Mouse (Mus musculus) kidney, postnatal 36 days (tissue): ENCODE measurements around the gene Tnip3.
A peak's percentile ranks its signal among the peaks of the same experiment; 100 is the strongest.

Source experiments
- DNase-seq, 2 experiments: peaks; one replicate each; pipeline ENCODE4 v3.0.0; 2021 to 2022; ENCODE audit warnings: mixed read lengths in 2 of 2

Gene Tnip3

GRCm38 (mm10) chr6:65585333-65586053 is 60.4 kb downstream of the Tnip3 start:
- DNase-seq, result no peak

DNA sequence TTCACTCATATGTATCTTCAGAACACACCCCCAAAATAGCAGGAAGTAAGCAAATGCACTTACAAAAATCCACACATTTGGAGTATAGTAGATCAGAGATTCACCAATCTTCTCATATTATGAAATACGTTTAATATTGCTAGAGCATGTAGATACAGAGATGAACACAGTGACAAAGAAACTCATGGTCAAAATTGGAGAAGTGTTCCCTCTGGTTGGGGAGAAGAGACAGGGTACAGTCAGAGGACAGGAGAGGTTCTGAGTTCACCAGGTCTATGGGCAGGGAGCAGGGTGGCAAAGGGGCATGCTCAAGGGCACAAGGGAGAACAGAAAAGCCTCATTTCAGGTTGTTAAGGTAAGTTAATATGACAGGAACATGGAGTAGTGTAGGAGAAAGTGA is 63.7 kb downstream of the Tnip3 start:
- no peak for DNase-seq

DNA sequence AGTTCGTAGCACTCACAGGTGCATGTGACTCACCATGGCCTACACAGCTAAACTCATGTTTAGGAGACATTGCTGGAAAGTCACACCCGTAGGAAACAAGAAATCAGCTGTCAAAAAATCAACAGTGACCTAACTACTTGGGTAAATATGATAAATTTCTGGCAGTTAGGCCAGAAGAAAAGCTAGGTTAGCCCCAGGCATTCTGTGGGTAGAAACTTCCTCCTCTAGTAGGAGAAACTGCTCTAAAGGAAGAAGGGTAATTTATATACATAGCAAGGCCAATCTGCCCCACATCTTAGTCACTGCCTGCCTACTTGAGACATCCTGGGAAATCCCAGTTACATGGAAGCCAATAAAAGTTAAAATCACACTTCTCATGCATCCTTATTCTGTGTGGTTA is 64.9 kb downstream of the Tnip3 start:
- DNase-seq, result no peak

DNA sequence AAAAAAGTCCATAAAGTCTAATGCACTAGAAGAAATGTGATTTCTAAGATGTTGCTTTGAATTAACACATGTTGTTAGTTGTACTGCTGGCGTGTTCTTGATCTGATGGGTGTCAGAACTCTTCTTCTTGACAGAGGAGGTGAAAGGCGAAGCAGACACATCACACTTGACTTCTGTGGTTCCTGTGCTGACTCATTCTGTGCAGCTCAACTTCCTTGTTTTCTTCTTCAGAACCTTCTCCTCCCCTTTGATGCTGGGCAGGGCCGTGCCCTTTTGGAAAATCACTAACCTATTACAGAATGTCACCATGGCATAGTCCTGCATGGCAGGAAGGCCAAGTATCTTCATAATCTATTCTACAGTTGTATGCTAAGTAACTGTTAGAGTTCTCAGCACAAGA is 69.1 kb downstream of the Tnip3 start:
- DNase-seq, result peak; percentile 5 to 11

- no peak for DNase-seq
Observed at GRCm38 (mm10) chr6:65595371-65595770, 70.3 kb downstream of the Tnip3 start.

DNA sequence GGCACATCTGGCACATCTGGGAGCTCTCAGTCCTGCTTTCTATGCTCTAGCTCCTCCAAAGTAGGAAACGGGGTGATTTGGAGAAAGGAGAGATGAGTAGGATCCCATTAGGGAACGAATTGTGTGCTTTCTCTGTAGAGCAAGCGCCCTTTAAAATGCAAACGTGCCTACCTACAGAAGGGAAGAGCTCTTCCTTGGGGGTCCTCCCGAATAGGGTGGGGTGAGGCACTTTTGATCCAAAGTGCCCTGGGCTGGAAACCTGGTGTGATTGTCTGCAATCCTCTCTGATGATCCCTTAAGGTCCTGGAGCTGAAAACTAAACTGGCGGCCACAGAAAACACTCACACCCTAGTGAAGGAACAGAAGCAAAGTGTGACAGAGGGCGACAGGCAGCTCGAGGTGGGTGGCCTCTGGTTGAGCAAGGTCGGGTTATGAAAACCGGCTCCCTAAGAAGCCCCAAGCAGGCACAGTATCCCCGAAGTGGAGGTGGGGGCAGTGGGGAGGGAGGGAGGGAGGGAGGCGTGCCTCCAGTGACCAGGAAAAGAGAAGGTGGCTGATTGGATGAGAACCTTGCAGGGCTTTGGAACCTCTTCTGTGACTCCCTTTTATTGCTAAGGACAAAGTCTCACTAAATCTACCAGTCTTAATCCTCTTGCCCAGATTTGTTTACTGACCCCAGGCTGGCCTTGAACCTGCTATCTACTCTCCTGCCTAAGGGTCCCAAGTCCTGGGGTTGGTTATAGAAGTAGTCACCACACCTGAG is 72.1 kb downstream of the Tnip3 start:
- no peak for DNase-seq

- DNase-seq, result no peak
Observed at GRCm38 (mm10) chr6:65598522-65598921, 73.4 kb downstream of the Tnip3 start.

- DNase-seq, result no peak
Observed at GRCm38 (mm10) chr6:65599865-65600739, 75.0 kb downstream of the Tnip3 start.

DNA sequence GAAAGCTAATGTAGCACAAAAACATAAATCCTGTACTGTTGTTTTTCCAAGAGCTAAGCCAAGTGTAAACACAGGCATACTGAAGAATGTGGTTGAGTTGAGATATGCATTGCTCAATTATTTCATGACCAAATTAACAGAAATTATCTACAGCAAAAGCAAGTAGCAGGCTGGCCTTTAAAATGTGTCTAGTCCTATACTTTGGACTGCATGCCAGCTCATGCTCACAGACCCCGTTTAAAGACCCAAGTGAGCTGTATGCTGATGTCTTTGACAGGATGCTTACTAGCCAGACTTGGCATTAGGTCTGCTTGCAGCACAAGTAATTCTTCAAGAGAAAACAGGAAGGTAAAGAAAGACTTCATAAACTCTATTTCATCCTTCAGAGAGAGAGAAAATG is 75.8 kb downstream of the Tnip3 start:
- no peak for DNase-seq

DNA sequence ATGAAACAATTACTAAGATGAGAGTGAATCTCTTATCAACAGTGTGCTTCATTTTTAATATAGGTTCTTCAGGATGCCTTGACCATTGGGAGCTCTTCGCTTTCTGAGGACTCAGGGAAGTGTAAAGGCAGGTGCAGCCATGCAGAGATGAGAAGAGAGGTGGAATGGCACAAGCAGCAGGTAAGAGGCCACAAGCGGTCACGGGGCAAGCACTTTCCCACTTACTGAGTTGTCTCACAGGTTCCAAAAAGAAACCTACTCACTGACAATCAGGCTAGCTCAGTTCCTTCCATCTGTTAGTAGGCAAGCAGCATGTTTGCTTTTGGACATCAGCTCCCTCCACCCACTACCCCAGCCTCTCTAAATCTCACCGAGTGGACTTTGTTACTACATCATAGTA is 80.7 kb downstream of the Tnip3 start:
- no peak for DNase-seq

DNA sequence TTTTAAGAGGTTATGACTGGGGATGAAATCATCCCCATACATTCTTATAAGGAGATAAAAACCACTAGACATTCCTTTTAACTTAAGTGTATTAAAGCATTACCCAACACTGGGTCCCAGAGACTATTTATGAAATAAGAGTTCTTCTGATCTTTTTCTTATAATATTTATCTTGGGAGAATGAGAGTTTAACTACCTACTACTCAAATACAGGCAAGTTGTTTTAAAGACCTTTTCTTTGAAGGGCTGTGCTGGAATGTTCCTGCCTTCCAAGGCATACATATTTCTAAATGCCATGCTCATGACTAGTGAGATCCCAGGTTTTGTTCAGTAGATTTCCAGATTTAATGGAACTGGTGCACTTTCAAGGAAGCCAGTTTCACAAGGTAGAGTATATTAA is 81.8 kb downstream of the Tnip3 start:
- DNase-seq, result no peak

DNA sequence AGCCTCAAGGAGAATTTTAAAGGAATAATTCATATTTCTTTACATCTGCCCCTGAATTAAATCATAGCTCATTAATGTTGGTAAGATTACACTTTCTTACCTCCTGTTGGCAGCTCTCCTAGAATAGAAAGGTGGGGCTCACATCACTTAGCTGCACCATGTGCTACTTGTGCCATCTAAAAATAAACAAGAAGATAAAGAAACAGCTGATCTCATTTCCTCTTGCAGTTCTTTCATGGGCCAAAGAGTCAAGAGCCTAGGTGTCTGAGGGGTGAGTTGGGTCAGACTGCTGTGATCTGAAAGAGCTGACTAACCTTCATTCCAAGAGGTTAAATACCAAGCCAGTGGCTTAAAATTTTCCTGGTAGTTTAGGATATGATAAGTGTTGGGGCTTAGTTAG is 86.7 kb downstream of the Tnip3 start:
- no peak for DNase-seq

DNA sequence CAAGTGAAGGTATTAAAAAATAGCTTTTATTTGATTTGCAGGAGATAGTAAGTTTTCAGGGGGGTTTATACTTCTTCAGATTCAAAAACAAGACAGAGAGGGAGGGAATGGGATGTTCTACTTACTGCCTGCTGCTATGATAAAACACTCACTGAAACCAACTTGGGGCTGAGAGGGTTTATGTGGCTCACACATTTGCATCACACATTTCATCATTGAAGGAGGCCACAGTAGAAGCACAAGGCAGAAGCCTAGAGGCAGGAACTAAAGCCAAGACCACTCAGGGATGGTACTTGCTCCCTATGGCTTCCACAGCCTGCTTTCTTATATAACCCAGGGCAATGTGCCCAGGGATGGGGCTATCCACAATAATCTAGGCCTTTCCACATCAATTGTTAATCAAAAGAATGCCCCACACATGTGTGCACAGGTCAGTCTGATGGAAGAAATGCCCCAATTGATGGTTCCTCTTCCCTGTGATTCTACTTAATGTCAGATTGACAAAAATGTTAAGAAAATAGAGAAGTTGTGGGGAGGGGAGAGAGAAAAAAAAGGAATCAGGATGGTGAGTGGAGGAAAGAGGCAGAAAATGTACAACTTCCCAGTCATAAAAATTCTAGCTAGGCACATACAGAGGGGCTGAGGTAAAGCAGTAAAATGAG is 88.9 kb downstream of the Tnip3 start:
- DNase-seq, result no peak

DNA sequence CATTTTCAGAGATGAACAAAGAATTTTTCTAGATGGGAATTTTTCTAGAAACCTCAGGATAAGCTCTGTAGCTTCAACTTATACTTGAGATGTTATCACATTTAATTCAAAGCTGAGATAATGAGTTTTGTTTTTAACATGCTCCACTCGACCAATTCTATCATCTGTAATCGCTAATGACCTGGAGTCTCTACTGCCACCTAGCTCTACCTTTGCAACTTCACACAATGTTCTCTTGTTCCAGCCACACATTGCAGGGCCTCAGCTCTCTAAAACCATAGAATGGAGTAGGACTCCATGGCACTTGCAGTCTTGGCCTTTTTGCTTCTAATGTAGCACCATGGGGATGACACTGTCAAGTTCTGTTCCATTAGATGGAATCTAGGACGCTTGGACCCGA is 90.5 kb downstream of the Tnip3 start:
- DNase-seq, result no peak

- no peak for DNase-seq
Observed at GRCm38 (mm10) chr6:65621260-65621659, 96.1 kb downstream of the Tnip3 start.

DNA sequence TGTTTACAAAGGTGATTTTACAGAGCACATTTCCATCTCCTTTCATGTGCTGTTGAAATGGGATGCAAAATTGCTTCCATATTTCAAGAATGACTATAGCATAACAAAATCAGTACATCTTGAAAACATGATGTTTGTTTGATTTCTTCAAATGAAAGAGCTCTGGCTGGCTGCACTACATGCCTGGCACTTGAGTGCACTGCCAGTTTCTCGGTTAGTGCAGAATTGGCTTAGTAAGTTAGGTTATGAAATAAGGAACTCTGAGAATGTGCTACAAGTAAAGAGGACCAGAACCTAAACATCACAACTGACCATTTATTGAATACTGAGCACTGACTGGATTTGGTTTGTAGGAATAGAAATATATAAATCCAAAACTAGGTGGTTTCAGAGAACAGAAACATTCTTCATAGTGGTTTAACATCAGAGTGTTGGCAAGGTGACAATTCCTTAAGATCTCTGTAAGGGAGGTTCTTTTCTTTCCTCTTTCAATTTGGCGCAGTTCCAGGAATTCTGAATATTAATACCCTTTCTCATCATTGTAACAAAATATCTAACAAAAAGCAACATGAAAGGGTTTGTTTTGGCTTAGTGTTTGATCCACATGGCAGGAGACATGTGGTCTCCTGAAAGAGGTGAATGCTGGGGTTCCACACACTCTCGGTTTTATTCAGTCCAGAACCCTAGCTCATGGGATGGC is 98.1 kb downstream of the Tnip3 start:
- DNase-seq, result no peak

GRCm38 (mm10) chr6:65630578-65630977 is 105.5 kb downstream of the Tnip3 start:
- DNase-seq, result no peak

DNA sequence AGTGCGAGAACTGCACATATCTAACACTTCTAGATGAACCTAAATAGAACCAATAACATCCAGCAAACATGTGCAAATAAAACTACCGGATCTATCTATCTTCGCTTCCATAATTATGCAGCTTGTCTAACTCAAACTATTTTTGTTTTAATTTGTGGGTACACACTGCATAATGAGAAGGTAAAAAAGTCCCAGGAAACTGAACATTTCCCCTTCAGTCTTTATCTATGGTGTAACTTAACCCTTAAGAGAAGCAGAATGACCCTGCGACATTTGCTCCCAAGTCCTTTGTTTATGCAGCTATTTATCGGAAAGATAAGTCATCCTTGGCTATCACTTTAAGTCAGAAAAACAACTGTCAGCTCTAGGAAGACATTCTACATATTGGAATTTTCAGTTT is 107.1 kb downstream of the Tnip3 start:
- no peak for DNase-seq

DNA sequence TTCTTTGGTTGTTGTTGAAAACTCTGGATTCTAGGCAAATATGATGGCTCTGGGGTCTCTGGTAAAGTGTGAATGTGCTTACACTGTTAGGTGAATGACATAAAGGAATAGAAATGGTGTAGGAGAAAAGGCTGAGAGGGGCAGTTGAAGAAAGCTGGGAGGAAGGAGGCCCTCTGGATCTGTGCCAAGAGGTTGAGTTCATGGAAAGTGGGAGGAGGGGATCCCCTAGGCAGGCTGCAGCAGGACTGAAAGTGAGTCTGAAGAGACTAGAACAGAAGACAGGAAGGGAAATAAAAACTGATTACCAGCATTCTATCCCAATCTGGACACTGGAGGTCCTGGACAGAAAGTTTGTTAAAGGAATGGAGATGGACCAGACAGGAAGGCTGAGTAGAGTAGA is 117.3 kb downstream of the Tnip3 start:
- no peak for DNase-seq

DNA sequence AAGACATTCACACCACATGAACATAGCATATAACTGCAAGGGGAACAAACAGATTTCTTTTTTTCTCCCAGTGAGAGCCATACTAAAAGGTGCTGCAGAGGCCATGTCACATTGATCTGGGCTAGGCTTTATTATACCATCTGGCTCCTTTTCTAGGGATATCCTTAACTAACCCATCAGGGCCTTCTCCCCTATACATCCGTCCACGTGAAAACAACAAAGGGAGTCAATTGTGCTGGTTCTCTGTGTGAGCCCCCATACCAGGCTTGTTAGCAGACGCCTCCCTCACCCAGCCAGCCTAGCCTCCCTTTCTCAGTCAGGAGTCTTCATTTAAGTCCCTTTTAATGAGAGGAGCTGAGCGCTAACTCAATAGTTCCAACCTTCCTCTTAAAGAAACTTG is 119.0 kb downstream of the Tnip3 start:
- DNase-seq, result no peak

DNA sequence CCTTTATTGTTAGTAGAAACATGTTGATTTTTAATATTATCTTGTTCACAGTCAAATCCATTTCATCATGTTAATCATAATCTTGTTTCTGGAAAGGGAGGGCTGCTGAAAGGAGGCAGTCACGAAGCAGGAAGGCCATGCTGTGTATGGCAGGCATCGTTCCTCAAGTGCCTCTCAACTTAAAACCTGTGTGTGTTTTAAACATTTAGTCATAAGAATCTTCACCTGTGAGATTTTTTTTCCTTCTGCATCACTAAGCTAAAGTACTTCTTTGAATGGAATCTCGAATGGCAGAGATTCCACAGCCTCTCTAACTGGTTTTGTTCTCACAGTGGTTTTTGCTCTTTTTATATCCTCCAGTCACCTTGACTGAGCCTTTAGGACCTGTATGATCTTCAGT is 121.3 kb downstream of the Tnip3 start:
- DNase-seq, result no peak

- DNase-seq, result no peak
Observed at GRCm38 (mm10) chr6:65647731-65648130, 122.6 kb downstream of the Tnip3 start.
